Mouse (Mus musculus) lung, postnatal 0 days (tissue): Measurements from ENCODE around the gene Gale. TPM values are rescaled to one million over a fixed set of nuclear protein-coding genes. Genes with fewer than 3 reads are reported as not detected.

Experiments used
- ATAC-seq: fragments of 200-750 bp; cut with Nextera tagmentation; 2 replicates; pipeline ENCODE4 v1.8.0; 2017; ENCODE audit warnings: moderate library complexity
- DNase-seq: peaks from one replicate; pipeline ENCODE4 v3.0.0-alpha.2; 2016; ENCODE audit warnings: low spot score
- H3K27ac ChIP-seq: fragments of 300-500 bp; sonication (generic); 2 replicates; pipeline ENCODE4 v1.5.1; 2014; ENCODE audit warnings: antibody characterized with exemption, mild to moderate bottlenecking, low read length, mixed read lengths
- H3K27me3 ChIP-seq: fragments of 300-500 bp; sonication (generic); replicated peaks from 2 replicates; pipeline ENCODE4 v1.6.1; 2014; ENCODE audit warnings: low read length, mixed read lengths; ENCODE audit not compliant: insufficient read depth
- H3K36me3 ChIP-seq: fragments of 300-500 bp; sonication (generic); 2 replicates; pipeline ENCODE4 v1.6.1; 2014; ENCODE audit warnings: low read length, mixed read lengths; ENCODE audit not compliant: insufficient read depth
- H3K4me1 ChIP-seq: fragments of 300-500 bp; sonication (generic); 2 replicates; pipeline ENCODE4 v1.6.1; 2014; ENCODE audit warnings: antibody characterized with exemption, low read depth, low read length, mixed read lengths; ENCODE audit not compliant: insufficient read depth
- H3K4me2 ChIP-seq: fragments of 300-500 bp; sonication (generic); replicated peaks from 2 replicates; pipeline ENCODE4 v1.6.1; 2014; ENCODE audit warnings: low read depth, mild to moderate bottlenecking, low read length, moderate library complexity, mixed read lengths
- H3K4me3 ChIP-seq: fragments of 300-500 bp; sonication (generic); 2 replicates; pipeline ENCODE4 v1.5.1; 2014; ENCODE audit warnings: low read depth, low read length
- H3K9ac ChIP-seq: fragments of 300-500 bp; sonication (generic); replicated peaks from 2 replicates; pipeline ENCODE4 v1.6.1; 2014; ENCODE audit warnings: low read depth, mild to moderate bottlenecking
- H3K9me3 ChIP-seq: fragments of 300-500 bp; sonication (generic); 2 replicates; pipeline ENCODE4 v1.6.1; 2016; ENCODE audit warnings: low read length, mixed read lengths
- CTCF ChIP-seq: IDR thresholded peaks from 2 replicates; pipeline ENCODE4 v1.5.1; 2016; ENCODE audit warnings: antibody characterized with exemption, mild to moderate bottlenecking
- EP300 ChIP-seq: IDR thresholded peaks from 2 replicates; pipeline ENCODE4 v1.6.1; 2016; ENCODE audit warnings: antibody characterized with exemption, mild to moderate bottlenecking, control low read depth
- WGBS: fragments of 180-500 bp; shearing (Covaris S2); extraction: QIAGEN DNeasy Blood & Tissue Kit; methylation state at CpG from one replicate; pipeline ENCODE4 v1.1.7; 2014; 5-methylcytosine and 5-hydroxymethylcytosine counted together
- polyA plus RNA-seq: library from polyadenylated mRNA; unstranded; fragments of >200 nt; fragmentation: Nextera tagmentation; extraction: Ambion mirVana; gene quantifications from 2 replicates; pipeline ENCODE4 v1.2.1, GENCODE M21; 2015

The Gale gene
- polyA plus RNA-seq, 1 experiment from 2014 or later, result 40.5 TPM

DNA sequence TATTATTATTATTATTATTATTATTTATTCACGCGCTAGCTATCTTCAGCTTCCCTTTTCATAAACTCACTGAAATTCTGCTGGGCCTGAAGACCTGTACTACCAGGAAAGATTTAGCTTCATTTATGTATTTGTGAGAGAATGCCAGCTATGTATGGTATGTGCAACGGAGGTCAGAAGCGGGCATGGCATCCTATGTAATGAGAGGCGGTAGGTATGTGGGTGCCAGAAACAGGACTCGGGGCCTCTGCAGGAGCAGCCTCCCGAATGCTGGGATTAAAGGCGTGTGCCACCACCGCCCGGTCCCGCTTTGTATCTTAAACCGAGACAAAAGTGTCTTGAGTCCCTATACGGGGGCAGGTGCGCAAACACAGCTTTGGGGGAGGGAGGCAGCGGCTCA is 581 bp upstream of the Gale start:
- Histone ChIP-seq H3K27ac (peak overlapping the region; percentile 97), H3K4me3 (peak overlapping the region; percentile 66), H3K9ac (peak overlapping the region; percentile 78), H3K27me3 (no peaks in the 10 kb centered on the region), H3K9me3 (no peaks in the 10 kb centered on the region), H3K36me3 (peaks cover 19% of the 10 kb centered on the region), H3K4me2 (peak overlapping the region; percentile 98), H3K4me1 (no peaks in the 10 kb centered on the region)
- peak; percentile 29 for ATAC-seq
- TF ChIP-seq CTCF, result no peak
- no peak for TF ChIP-seq EP300
- DNase-seq, result peak; percentile 66
- 5% methylated on average over 15 of the region's 15 CpGs for WGBS

DNA sequence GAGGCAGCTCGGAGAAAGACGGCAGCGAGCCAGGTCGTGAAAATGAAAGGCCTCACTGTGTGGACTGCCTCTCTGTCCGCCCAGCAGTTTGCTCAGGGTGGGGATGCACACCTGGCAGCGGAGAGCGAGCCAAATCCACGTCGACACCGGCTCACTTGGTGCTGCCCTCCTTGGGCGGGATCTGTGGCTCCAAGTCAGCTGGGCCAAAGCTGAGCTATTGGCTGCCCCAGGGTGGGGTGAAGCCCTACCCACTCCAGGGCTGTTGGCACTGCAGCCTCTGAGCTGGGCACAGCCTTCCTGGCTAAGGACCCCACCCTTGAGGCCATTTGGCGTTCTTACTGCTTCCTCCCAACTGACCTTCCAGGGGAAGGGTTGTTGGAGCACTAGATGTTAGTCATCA is 899 bp downstream of the Gale start:
- peak; percentile 78 for ATAC-seq
- 2% methylated on average over 12 of the region's 12 CpGs for WGBS
- H3K4me3 ChIP-seq, result peak overlapping the region; percentile 66

DNA sequence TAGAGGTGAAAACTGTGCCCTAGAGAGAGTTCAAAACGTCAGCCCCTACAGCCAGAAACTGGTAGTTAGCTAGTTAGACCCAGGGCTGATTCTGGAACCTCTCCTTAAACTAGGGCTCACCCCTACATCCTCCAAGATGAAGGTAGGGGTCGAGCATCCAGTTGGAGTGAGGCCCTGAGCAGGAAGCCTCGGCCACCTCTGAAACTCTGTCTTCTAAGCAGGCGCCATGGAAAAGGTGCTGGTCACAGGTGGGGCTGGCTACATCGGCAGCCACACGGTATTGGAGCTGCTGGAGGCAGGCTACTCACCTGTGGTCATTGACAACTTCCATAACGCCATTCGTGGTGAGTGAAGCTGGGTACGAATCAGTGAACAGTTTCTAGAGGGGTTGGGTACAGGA is 1.6 kb downstream of the Gale start:
- Histone ChIP-seq H3K9me3 (no peaks in the 10 kb centered on the region), H3K36me3 (peaks cover 16% of the 10 kb centered on the region; the same call in 1 of the 2 replicates), H3K27ac (peak overlapping the region; percentile 85), H3K9ac (no peak overlapping the region), H3K4me2 (no peak overlapping the region), H3K27me3 (no peaks in the 10 kb centered on the region), H3K4me1 (no peaks in the 10 kb centered on the region), H3K4me3 (no peak overlapping the region)
- ATAC-seq, result no peak
- no peak for TF ChIP-seq CTCF
- no peak for TF ChIP-seq EP300
- WGBS, result 77% methylated on average over 9 of the region's 9 CpGs
- no peak for DNase-seq

More for the DNA sequence above, 899 bp downstream of the Gale start:
- Histone ChIP-seq H3K36me3 (peaks cover 18% of the 10 kb centered on the region), H3K4me2 (peak overlapping the region; percentile 98), H3K27ac (peak overlapping the region; percentile 85), H3K27me3 (no peaks in the 10 kb centered on the region), H3K9me3 (no peaks in the 10 kb centered on the region), H3K9ac (peak overlapping the region; percentile 78), H3K4me1 (no peaks in the 10 kb centered on the region)
- TF ChIP-seq EP300, result no peak
- TF ChIP-seq CTCF, result peak; percentile 34
- peak; percentile 89 for DNase-seq

DNA sequence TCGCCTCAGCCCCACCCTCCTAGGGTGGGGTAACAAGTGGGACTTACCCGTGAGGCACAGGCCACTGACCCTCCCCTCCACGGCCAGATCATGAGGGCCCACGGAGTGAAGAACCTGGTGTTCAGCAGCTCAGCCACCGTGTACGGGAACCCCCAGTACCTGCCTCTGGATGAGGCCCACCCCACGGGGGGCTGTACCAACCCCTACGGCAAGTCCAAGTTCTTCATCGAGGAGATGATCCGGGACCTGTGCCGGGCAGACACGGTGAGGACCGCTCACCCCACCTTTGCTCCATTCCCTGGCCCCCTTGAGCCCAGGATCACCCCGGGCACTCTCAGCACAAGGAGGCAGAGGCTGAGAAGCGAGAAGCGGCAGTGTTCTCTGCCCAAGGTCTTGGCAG is 2.8 kb downstream of the Gale start:
- H3K27ac ChIP-seq, result no peak overlapping the region
- no peak for TF ChIP-seq EP300
- no peak for TF ChIP-seq CTCF
- H3K4me1 ChIP-seq, result no peaks in the 10 kb centered on the region; the same call in 1 of the 2 replicates
- H3K4me3 ChIP-seq, result no peak overlapping the region
- no peak for ATAC-seq
- WGBS, result 89% methylated on average over 16 of the region's 16 CpGs
- no peak overlapping the region for H3K9ac ChIP-seq
- peaks cover 16% of the 10 kb centered on the region; the same call in 1 of the 2 replicates for H3K36me3 ChIP-seq
- no peaks in the 10 kb centered on the region for H3K27me3 ChIP-seq
- no peak for DNase-seq
- H3K9me3 ChIP-seq, result no peaks in the 10 kb centered on the region
- H3K4me2 ChIP-seq, result no peak overlapping the region

DNA sequence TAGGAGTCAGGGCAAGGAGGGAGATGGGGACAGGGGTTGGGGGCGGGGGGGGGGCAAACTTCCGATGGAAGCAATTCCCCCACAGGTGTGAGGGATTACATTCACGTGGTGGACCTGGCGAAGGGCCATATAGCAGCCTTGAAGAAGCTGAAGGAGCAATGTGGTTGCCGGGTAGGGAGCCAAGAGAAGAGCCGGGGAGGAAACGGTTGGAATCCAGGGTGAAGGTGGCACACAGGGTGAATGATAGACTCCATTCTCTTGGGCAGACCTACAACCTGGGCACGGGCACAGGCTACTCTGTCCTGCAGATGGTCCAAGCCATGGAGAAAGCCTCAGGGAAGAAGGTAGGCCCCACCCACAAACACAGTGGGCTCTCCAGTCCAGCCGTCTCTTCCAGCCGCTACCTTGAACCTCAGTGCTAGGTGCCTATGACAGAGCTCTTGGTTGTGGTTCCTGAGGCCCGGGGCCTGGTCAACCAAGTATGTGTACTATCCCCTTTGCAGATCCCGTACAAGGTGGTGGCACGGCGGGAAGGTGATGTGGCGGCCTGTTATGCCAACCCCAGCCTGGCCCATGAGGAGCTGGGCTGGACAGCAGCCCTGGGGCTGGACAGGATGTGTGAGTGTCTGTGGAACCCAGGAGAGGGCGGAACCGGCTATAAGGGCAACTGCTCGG is 3.7 kb downstream of the Gale start:
- TF ChIP-seq EP300 (no peak), CTCF (no peak)
- 84% methylated on average over 18 of the region's 18 CpGs for WGBS

DNA sequence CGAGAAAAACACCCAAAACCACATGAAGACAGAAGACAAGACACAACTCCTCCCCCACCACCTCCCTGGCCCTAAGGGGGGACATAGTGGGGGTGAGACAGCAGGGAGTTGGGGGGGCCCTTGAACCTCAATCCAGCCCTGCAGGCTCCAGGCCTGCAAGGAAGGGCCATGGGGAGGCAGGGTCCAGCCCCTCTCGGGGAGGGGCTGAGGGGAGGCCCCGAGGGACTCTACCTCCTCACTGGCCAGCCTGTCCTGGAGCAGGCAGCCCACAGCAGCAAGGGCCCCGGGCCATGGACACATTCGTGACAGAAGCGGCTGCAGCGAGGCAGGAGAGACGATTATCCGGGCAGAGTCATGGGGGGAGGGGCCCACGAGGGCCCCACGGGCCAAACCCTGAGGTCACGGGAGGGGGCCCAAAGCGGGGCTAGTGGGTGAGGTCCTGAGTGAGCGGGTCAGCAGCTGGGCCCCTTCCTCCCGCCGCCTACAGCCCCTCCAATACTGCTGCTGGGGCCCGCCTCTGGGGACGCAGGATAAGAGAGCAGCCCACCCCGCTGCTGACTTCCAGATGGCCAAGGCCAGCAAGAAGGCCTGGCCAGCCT is 4.8 kb downstream of the Gale start:
- peaks cover 16% of the 10 kb centered on the region; the same call in 1 of the 2 replicates for H3K36me3 ChIP-seq
- ATAC-seq (no peak), DNase-seq (no peak)
- no peak overlapping the region for H3K4me3 ChIP-seq
- no peak overlapping the region for H3K4me2 ChIP-seq
- H3K9me3 ChIP-seq, result no peaks in the 10 kb centered on the region
- peaks cover 4% of the 10 kb centered on the region; the same call in 1 of the 2 replicates for H3K4me1 ChIP-seq
- no peaks in the 10 kb centered on the region for H3K27me3 ChIP-seq
- H3K27ac ChIP-seq, result no peak overlapping the region
- TF ChIP-seq EP300 (no peak), CTCF (no peak)
- 58% methylated on average over 13 of the region's 19 CpGs for WGBS
- no peak overlapping the region for H3K9ac ChIP-seq

More for the DNA sequence above, 3.7 kb downstream of the Gale start:
- Histone ChIP-seq H3K4me1 (peaks cover 4% of the 10 kb centered on the region; the same call in 1 of the 2 replicates), H3K27ac (no peak overlapping the region), H3K9me3 (no peaks in the 10 kb centered on the region), H3K9ac (no peak overlapping the region), H3K36me3 (peaks cover 16% of the 10 kb centered on the region; the same call in 1 of the 2 replicates), H3K4me3 (no peak overlapping the region), H3K27me3 (no peaks in the 10 kb centered on the region), H3K4me2 (no peak overlapping the region)
- DNase-seq, result no peak
- no peak for ATAC-seq
